Mouse (Mus musculus) MEL (cell line): Measurements from ENCODE around the gene Cenpj.

ENCODE experiments used
- CTCF ChIP-seq, 3 experiments: IDR thresholded peaks in 2 of 3; conservative IDR thresholded peaks in 1 of 3; 2 replicates each; pipeline ENCODE4 v1.5.1; 2011 to 2012; ENCODE audit warnings: low read length in 3 of 3, low read depth in 2 of 3, mild to moderate bottlenecking in 2 of 3, improper control_type of control experiment in 1 of 3, inconsistent platforms in 1 of 3, mixed read lengths in 1 of 3, moderate library complexity in 1 of 3; ENCODE audit not compliant: control insufficient read depth in 1 of 3, insufficient read depth in 1 of 3, poor library complexity in 1 of 3, severe bottlenecking in 1 of 3
- EP300 ChIP-seq, 2 experiments: IDR thresholded peaks; 2 replicates each; pipeline ENCODE4 v1.6.1; 2011; ENCODE audit warnings: improper control_type of control experiment in 2 of 2, low read length in 2 of 2, low read depth in 1 of 2, mild to moderate bottlenecking in 1 of 2
- JUND ChIP-seq: IDR thresholded peaks from 2 replicates; pipeline ENCODE4 v1.6.1; 2011; ENCODE audit warnings: low read depth, mild to moderate bottlenecking, improper control_type of control experiment, low read length
- KAT2A ChIP-seq: conservative IDR thresholded peaks from 2 replicates; pipeline ENCODE4 v1.6.1; 2012; ENCODE audit warnings: low read depth, low read length, improper control_type of control experiment, inconsistent platforms
- POLR2A ChIP-seq, 2 experiments: IDR thresholded peaks; 2 replicates each; pipeline ENCODE4 v1.6.1; 2011 to 2012; ENCODE audit warnings: low read length in 2 of 2, mild to moderate bottlenecking in 2 of 2, control low read depth in 1 of 2, improper control_type of control experiment in 1 of 2, low read depth in 1 of 2, moderate library complexity in 1 of 2; ENCODE audit not compliant: control insufficient read depth in 1 of 2, insufficient read depth in 1 of 2, poor library complexity in 1 of 2
- SIN3A ChIP-seq: IDR thresholded peaks from 2 replicates; pipeline ENCODE4 v1.6.1; 2012; ENCODE audit warnings: low read length, improper control_type of control experiment, inconsistent platforms
- SMC3 ChIP-seq: IDR thresholded peaks from 2 replicates; pipeline ENCODE4 v1.6.1; 2011; ENCODE audit warnings: low read depth, low read length, improper control_type of control experiment

DNA sequence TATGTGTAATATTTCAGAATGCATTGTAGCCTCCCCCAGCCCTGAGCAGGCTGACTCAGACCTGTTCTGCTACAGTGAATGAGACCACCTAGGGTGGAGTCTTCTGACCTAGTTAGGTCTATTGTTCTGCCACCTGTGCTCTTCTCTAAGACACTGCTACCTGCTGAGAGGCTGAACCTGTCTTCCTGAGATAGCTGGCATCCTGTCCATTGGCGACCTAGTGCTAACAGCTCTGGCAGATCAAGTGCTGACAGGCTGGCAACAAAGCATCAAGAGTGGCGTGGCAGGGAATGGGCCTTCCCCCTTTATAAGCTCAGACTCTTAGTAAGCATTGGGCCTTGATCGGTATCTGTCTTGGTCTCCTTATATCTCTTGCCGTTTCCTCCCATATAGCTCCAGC, 24.3 kb downstream of the Cenpj start:
- TF ChIP-seq SMC3 (no peak), CTCF (IDR thresholded peaks at IDR 0.05 in 2 of 3, conservative IDR thresholded peaks at IDR 0.05 in 1 of 3; ENCODE audit: control insufficient read depth in 1 of 3, insufficient read depth in 1 of 3, low read depth in 2 of 3, low read length in 3 of 3, poor library complexity in 1 of 3, severe bottlenecking in 1 of 3) (no peak), SIN3A (no peak), EP300 (IDR thresholded peaks at IDR 0.05; ENCODE audit: low read depth in 1 of 2, low read length in 2 of 2) (no peak), POLR2A (IDR thresholded peaks at IDR 0.05; ENCODE audit: control insufficient read depth in 1 of 2, insufficient read depth in 1 of 2, low read depth in 1 of 2, low read length in 2 of 2, poor library complexity in 1 of 2) (no peak), KAT2A (no peak), JUND (no peak)
